Mouse (Mus musculus): ENCODE measurements around the gene Jmjd8.

GRCm38 (mm10) chr17:25783086-25783485 is 45.6 kb upstream of the Jmjd8 start:
- no peak for TF ChIP-seq CTCF (IDR thresholded peaks at IDR 0.05; ENCODE audit: control insufficient read depth, insufficient read depth, low read length)
- TF ChIP-seq POLR2A (IDR thresholded peaks at IDR 0.05; ENCODE audit: borderline replicate concordance, control insufficient read depth, low read depth, low read length) = no peak
